Mouse (Mus musculus) erythroblast, embryonic 14.5 days (primary cell): ENCODE results near the gene Fgfr2. TPM values are rescaled to one million over a fixed set of nuclear protein-coding genes. Genes with fewer than 3 reads are reported as not detected.

Source experiments
- H3K27me3 ChIP-seq: 2 replicates; pipeline ENCODE4 v1.6.1; 2012; ENCODE audit warnings: inconsistent platforms; ENCODE audit not compliant: control insufficient read depth
- H3K36me3 ChIP-seq: 2 replicates; pipeline ENCODE4 v1.6.1; 2012; ENCODE audit warnings: mild to moderate bottlenecking, inconsistent platforms; ENCODE audit not compliant: control insufficient read depth
- H3K4me1 ChIP-seq: 2 replicates; pipeline ENCODE4 v1.6.1; 2012; ENCODE audit warnings: inconsistent platforms; ENCODE audit not compliant: control insufficient read depth
- H3K4me3 ChIP-seq: replicated peaks from 2 replicates; pipeline ENCODE3; 2012; ENCODE audit warnings: moderate library complexity, mild to moderate bottlenecking, inconsistent platforms
- H3K9me3 ChIP-seq: 2 replicates; pipeline ENCODE4 v1.6.1; 2012; ENCODE audit warnings: low read length, inconsistent platforms, mixed read lengths; ENCODE audit not compliant: control insufficient read depth
- GATA1 ChIP-seq: IDR thresholded peaks from 2 replicates; pipeline ENCODE4 v1.6.1; 2012; ENCODE audit warnings: low read length, inconsistent platforms, mixed read lengths
- TAL1 ChIP-seq: IDR thresholded peaks from 3 replicates; pipeline ENCODE4 v1.6.1; 2012; ENCODE audit warnings: low read length, inconsistent platforms, mixed read lengths
- polyA plus RNA-seq: library from polyadenylated mRNA; stranded (reverse); fragments of >175 nt; gene quantifications from 2 replicates; pipeline ENCODE4 v1.2.3, GENCODE M21; 2012

Fgfr2 gene
- polyA plus RNA-seq, 1 experiment: not detected

- no peak for TF ChIP-seq TAL1
- TF ChIP-seq GATA1: no peak
- H3K27me3 ChIP-seq: no peaks in the 10 kb centered on the region
- no peak overlapping the region for H3K4me3 ChIP-seq
- no peaks in the 10 kb centered on the region for H3K9me3 ChIP-seq
- H3K36me3 ChIP-seq: no peaks in the 10 kb centered on the region
- no peaks in the 10 kb centered on the region; the same call in 1 of the 2 replicates for H3K4me1 ChIP-seq
Observed at GRCm38 (mm10) chr7:132308537-132309191, 814.5 kb downstream of the Fgfr2 start.

- TF ChIP-seq TAL1 (no peak), GATA1 (no peak)
- no peaks in the 10 kb centered on the region for H3K27me3 ChIP-seq
- H3K4me3 ChIP-seq: no peak overlapping the region
- no peaks in the 10 kb centered on the region for H3K36me3 ChIP-seq
- H3K9me3 ChIP-seq: no peaks in the 10 kb centered on the region
- no peaks in the 10 kb centered on the region; the same call in 1 of the 2 replicates for H3K4me1 ChIP-seq
Observed at GRCm38 (mm10) chr7:132307722-132308271, 815.4 kb downstream of the Fgfr2 start.

- Histone ChIP-seq H3K36me3 (no peaks in the 10 kb centered on the region), H3K4me3 (no peak overlapping the region), H3K27me3 (no peaks in the 10 kb centered on the region), H3K9me3 (no peaks in the 10 kb centered on the region), H3K4me1 (no peaks in the 10 kb centered on the region; the same call in 1 of the 2 replicates)
- TF ChIP-seq GATA1: no peak
- no peak for TF ChIP-seq TAL1
Observed at GRCm38 (mm10) chr7:132306671-132307412, 816.3 kb downstream of the Fgfr2 start.

- Histone ChIP-seq H3K27me3 (no peaks in the 10 kb centered on the region), H3K4me1 (no peaks in the 10 kb centered on the region; the same call in 1 of the 2 replicates), H3K36me3 (no peaks in the 10 kb centered on the region), H3K4me3 (no peak overlapping the region), H3K9me3 (no peaks in the 10 kb centered on the region)
- no peak for TF ChIP-seq GATA1
Observed at GRCm38 (mm10) chr7:132305492-132306375, 817.4 kb downstream of the Fgfr2 start.

- TF ChIP-seq GATA1: no peak
- TF ChIP-seq TAL1: no peak
- no peaks in the 10 kb centered on the region; the same call in 1 of the 2 replicates for H3K4me1 ChIP-seq
- H3K27me3 ChIP-seq: no peaks in the 10 kb centered on the region
- no peak overlapping the region for H3K4me3 ChIP-seq
- no peaks in the 10 kb centered on the region for H3K9me3 ChIP-seq
- no peaks in the 10 kb centered on the region for H3K36me3 ChIP-seq
Observed at GRCm38 (mm10) chr7:132304424-132305085, 818.6 kb downstream of the Fgfr2 start.

GRCm38 (mm10) chr7:132303988-132304387 lies 819.2 kb downstream of the Fgfr2 start:
- no peak for TF ChIP-seq GATA1
- no peak for TF ChIP-seq TAL1
- Histone ChIP-seq H3K4me1 (no peaks in the 10 kb centered on the region; the same call in 1 of the 2 replicates), H3K9me3 (no peaks in the 10 kb centered on the region)

GRCm38 (mm10) chr7:132302508-132303241 lies 820.5 kb downstream of the Fgfr2 start:
- H3K27me3 ChIP-seq: no peaks in the 10 kb centered on the region
- H3K36me3 ChIP-seq: no peaks in the 10 kb centered on the region
- TF ChIP-seq TAL1 (no peak), GATA1 (no peak)
- no peak overlapping the region for H3K4me3 ChIP-seq
- H3K9me3 ChIP-seq: no peaks in the 10 kb centered on the region
- H3K4me1 ChIP-seq: no peaks in the 10 kb centered on the region; the same call in 1 of the 2 replicates

More at GRCm38 (mm10) chr7:132303988-132304387, 819.2 kb downstream of the Fgfr2 start:
- Histone ChIP-seq H3K4me3 (no peak overlapping the region), H3K36me3 (no peaks in the 10 kb centered on the region), H3K27me3 (no peaks in the 10 kb centered on the region)
